Mouse (Mus musculus) liver, embryonic 14.5 days (tissue): Measurements from ENCODE around the gene Ncbp1.
A peak's percentile ranks its signal among the peaks of the same experiment; 100 is the strongest.

Experiments used
- CTCF ChIP-seq: IDR thresholded peaks from 2 replicates; pipeline ENCODE4 v1.5.1; 2016; ENCODE audit warnings: antibody characterized with exemption, low read depth, control low read depth
- EP300 ChIP-seq: IDR thresholded peaks from 2 replicates; pipeline ENCODE4 v1.6.1; 2016; ENCODE audit warnings: antibody characterized with exemption, low read depth

- TF ChIP-seq CTCF = peak; percentile 89
- TF ChIP-seq EP300 = no peak
Observed at GRCm38 (mm10) chr4:46130221-46130620, 8.2 kb upstream of the Ncbp1 start.
